Mouse (Mus musculus): ENCODE data around the gene Med1.

Med1 gene

DNA sequence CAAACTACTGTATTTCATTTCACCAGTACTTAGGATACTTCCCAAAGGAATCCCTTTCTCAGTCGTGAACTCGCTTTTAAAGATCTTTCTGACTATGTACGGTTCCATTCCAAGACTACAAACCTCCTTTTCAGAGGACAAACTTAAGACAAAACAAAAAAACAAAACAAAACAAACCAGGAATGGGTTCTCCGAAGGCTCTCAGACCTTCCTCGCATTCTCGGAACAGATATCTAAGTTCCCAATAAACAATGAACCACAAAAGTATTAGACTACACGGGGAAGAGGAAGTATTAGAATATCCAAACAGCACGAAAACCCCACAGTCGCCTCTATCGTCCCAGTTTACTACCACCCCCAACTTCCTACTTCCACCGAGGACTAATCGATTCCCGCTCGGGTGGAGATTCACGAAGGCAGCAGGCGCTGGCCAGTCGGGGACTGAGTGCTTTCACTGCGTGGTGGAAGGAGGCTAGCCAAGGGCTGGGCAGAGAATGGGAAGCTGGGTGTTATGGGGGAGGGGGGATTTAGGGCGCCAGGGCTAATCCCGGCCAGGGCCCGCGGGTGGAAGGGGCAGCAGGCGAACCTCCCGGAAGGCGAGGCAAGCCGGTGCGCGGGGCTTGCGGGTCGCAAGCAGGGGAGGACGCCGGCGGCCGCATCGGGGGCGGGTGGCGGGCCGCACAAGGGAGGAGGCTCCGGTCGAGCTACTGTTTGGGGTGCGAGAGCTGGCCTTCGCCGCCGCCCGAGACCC lies 44.4 kb downstream of the Med1 start:
- DNase-seq = peak; percentile 57

DNA sequence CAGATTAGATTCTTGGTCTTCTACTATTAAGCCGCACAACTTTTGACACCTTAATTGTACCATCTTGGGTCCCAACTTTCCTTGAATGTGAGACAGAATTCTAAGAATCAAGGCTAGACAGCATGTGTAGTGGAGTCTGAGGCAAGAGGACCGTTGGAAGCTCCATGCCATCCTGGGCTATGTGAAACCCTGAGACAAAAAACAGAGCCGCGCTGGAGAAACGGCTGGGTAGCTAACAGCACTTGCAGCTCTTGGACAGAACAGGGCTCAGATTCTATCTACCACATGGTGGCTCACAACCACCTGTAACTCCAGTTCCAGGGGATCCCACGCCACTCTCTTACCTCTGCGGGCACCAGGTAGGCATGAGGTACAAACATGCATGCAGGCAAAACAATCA lies 47.2 kb downstream of the Med1 start:
- DNase-seq = no peak

DNA sequence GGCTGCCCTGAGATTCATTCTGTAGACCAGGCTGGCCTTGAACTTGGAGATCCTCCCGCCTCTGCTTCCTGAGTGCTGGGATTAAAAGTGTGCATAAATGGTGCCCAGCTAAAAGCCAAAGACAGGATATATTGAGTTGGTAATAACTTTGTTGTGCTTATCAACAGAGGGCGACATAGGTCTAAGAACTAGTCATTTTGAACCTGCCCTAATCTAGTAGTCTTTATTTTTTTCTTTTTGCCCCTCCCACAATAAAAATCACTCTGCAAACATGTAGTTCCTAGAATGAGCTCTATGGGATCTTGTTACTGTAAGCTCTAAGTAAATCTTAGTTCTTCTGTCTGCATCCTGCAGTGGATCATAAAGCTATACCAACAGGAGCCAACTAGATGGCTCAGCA lies 50.5 kb downstream of the Med1 start:
- DNase-seq = no peak

DNA sequence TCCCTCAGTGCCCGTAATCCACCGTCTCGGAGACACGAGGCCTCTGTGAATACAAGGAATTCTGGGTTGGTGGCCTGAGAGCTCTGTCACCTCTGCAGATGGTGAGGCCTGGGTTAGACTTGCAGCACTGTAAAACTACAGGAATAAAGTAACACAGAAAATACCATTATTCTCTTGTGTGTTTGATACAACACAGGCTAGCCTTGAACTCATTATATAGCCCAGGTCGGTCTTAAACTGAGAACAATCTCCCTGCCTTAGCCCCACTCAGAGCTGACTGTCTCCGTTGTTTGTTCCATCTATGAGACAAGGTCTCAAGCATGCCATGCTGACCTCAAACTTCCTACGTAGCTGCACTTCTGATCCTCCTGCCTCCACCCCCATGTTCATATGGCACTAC lies 54.2 kb downstream of the Med1 start:
- DNase-seq = no peak

DNA sequence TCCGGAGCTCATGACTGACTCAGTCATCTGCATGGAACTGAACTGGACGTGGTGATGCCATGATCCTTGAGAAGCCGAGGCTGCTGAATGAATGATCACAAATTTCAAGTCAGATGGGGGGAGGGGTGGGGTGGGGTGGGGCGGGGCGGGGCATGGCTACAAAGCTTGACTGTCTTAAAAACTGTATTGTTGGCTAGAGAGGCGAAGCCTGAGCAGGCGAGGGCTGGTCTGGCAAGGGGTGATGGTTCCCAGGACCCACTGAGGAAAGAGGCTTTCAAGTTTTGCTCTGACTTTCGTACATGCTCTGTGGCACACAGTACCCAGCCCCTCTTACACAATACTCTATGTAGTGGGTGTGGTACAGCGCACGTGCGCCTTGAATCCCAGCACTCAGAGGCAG lies 55.3 kb downstream of the Med1 start:
- no peak for DNase-seq

DNA sequence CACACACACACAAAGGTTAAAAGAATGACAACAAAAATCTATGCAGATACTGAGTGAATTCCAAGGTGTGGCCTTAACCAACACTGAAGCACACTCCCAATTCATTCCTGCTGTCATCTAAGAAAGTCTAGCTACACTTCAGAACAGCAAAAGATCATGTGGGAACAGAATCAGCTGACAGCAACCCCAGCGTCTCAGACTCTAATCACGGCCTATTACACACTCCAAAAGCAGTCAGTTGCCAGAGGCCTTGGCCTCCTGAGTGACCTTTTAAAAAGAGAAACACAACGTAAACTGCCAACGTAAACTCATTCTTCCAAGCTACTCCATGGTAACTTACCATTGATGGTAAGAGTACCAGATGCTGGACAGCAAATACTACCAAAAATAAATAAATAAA lies 58.1 kb downstream of the Med1 start:
- DNase-seq = no peak

DNA sequence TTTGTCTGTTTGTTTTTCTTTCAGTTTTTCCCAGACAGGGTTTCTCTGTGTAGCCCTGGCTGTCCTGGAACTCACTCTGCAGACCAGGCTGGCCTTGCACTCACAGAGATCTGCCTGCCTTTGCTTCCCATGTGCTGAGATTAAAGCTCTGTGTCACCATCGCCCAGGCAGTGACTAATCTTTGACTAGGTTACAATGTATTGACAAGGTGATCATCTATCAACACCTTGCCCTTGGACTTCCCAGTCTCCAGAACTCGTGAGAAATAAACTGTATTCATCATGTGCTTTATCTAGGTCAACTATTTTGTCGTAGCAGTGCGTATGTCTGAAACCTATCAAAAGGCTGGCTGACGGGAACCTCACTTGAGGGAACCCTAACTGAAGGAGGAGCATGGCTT lies 69.7 kb downstream of the Med1 start:
- no peak for DNase-seq

- DNase-seq = no peak
Observed at GRCm38 (mm10) chr11:98114363-98114762, 78.7 kb downstream of the Med1 start.

DNA sequence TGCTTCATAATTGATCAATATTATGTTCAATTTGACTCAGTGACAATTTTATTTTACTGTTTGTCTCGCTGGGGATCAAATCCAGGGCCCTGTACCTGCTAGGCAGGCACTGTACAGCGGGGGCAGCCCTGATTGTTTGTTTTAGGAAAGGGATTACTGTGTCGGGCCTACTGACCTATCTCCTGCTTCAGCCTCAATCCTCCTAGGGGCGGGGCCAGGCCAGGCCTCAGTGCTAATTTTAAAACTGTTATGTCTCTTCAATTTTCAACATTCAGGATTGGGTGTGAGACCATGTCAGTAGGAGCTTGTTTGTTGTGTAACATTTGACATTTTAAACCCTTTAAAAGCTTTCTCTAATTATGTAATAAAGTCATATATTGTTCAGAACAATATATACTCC lies 79.6 kb downstream of the Med1 start:
- no peak for DNase-seq

DNA sequence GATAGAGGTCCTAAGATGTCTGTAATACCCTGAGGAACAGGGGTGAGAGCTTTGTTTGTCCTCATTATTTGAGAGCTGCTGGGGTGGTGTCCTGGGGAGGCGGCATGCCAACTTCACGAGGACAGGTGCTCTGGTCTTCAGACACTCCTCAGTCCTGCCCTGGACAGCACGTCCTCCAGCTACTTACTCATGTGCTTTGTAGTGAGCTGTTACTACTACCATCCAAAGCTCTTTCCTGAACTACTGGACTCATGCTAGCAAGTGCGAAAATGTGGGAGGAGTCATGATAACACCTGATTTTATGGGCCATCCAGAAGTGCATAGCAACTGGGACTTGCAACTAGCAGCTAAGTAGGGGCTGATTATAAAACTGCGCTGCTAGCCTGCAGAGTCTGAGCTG lies 83.4 kb downstream of the Med1 start:
- DNase-seq = no peak
